Mouse (Mus musculus) megakaryocyte, embryonic 14.5 days (primary cell): ENCODE measurements at regions not wholly inside any gene's neighbourhood (a gene's known extent, or its start where the extent isn't known, plus 50 kb on each side); places are given as distances from the start of the nearest gene placed in this dataset.

Experiments
- FLI1 ChIP-seq: IDR thresholded peaks from 2 replicates; pipeline ENCODE4 v1.6.1; 2012; ENCODE audit warnings: low read length, inconsistent platforms, mixed read lengths
- GATA1 ChIP-seq: IDR thresholded peaks from 3 replicates; pipeline ENCODE4 v1.6.1; 2012; ENCODE audit warnings: mixed read lengths, low read length, inconsistent platforms, borderline replicate concordance

DNA sequence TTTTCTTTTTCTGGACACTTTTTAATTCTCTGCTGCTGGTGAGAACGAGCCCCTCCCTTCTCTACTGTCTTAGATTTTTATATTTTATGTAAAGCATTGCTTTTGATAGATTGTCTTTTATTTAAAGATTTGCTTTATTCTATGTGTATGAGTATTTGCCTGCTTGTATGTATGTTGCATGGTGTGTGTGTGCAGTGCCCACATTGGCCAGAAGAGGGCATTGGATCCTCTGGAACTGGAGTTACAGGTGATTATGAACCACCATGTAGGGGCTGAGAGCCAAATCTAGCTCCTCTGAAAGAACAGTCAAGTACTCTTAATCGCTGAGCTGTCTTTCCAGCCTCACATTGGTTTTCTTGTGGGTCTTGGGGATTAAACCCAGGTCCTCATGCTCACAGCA lies 144.4 kb downstream of the Tpra1 start:
- TF ChIP-seq GATA1 (no peak), FLI1 (no peak)
